Mouse (Mus musculus): ENCODE measurements around the gene Gm20388.

DNA sequence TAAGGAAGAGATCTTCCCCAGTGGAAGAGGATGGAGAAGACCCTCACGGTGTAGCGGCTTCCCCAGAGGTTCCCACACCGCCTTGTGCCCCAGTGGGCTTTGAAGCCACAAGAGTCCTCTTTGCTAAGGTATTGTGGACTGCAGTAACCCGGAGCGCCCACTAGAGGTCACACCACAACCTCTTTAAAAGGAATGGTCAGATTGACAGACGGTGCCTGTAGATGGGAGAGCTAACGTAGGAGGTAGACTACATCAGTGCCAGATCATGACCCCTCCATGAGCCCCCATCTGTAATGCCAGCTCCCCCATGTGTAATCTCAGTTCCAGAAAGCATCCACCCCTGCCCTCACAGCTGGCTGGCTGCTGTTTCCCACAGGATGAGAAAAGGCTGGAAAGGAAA is 1636.5 kb downstream of the Gm20388 start:
- TF ChIP-seq HCFC1 (IDR thresholded peaks at IDR 0.05; ENCODE audit: borderline replicate concordance, insufficient read depth, low read length) (no peak), CHD2 (IDR thresholded peaks at IDR 0.05; ENCODE audit: low read depth, low read length) (no peak), MAFK (IDR thresholded peaks at IDR 0.05; ENCODE audit: insufficient read depth, low read depth, low read length) (no peak)
